ENCODE assay signal across 8 mouse cellular contexts in the genomic region with DNA sequence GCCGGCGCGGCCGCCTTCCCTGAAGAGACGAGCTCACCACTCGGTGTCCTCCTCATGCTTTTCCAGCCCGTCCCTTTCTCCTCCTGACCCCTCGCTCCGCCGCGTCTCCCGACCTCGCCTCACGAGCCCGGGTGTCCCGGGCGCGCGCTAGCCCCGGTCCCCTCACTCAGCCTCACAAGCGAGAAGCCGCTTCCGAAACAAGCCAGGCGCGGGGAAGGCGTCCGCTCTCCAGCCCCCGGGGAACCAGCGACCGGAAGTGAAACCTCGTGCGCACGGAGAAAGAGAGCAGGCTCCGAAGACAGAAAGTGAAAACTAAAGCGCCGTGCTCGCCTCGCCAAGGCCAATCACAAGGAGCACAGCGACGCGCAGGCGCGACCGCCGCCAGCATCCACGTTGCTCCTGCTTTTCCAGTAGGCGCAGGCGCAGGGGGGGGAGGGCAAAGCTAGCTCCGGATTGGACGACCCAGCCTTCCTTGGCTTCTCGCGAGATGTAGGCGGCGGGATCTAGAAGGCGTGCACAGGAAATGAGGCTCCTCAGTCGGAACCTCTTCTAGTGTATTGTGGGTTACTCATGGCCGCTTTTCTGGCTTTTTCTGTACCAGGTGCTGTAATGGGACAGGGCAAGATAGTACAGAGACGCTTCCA. TPM values are rescaled to one million over a fixed set of nuclear protein-coding genes. Genes with fewer than 3 reads are reported as not detected.
DNase-seq lines count a peak whose midpoint lies in the region; ATAC-seq lines count a peak whose summit lies in the region.

A gene (minus strand): TSS at position 314 of the 644 bp plus-strand sequence.

- peak; percentile 99 for DNase-seq in adipocyte (ENCODE audit: low spot score)
- DNase-seq in embryo, embryonic 10 days (ENCODE audit: low spot score) = peak; percentile 99
- DNase-seq in gastrocnemius, postnatal 10 days = peak; percentile 97
- peak; percentile 99 for DNase-seq in induced T-regulatory cell, adult 2 months (ENCODE audit: low read depth)
- DNase-seq in left cerebral cortex, adult 9 months (ENCODE audit: low spot score in 2 of 2) = peak; percentile 95 to 99
- peak; percentile 99 for DNase-seq in right cerebral cortex, postnatal 14 days
- peak; percentile 96 to 98 for DNase-seq in urinary bladder, postnatal 36 days (ENCODE audit: low spot score in 2 of 2)

- peak; percentile 94 for ATAC-seq in megakaryocyte progenitor cell, adult 5-6 weeks (replicated peaks; ENCODE audit: poor library complexity)

RNA-seq across cellular contexts. Expression of the gene that starts here (rescaled TPM):
- total RNA-seq in gastrocnemius, postnatal 10 days (2021) = 10 to 100 TPM; 12.2 to 17.3 TPM
- 42.2 and 65.3 TPM in 2 replicates for total RNA-seq in megakaryocyte progenitor cell, adult 5-6 weeks (2015)
- total RNA-seq in megakaryocyte progenitor cell, adult 5-6 weeks (2017) = 24.7 and 37.0 TPM in 2 replicates

Comparison
In these comparisons a context has a peak if more than half of its experiments do, and no peak if none do; other contexts are left out.
1. Peak in every context shown above with its lines: DNase-seq and ATAC-seq.